Mouse (Mus musculus) intestine, embryonic 14.5 days (tissue): ENCODE data around the gene 9230102O04Rik. TPM values are rescaled to one million over a fixed set of nuclear protein-coding genes. Genes with fewer than 3 reads are reported as not detected.

Experiments used
- ATAC-seq: fragments of 200-750 bp; cut with Nextera tagmentation; replicated peaks from 2 replicates; pipeline ENCODE4 v1.8.0; 2017; ENCODE audit warnings: low read depth, moderate number of reproducible peaks, moderate TSS enrichment, moderate library complexity; ENCODE audit not compliant: low FRiP score, low TSS enrichment
- DNase-seq: peaks from one replicate; pipeline ENCODE4 v3.0.0-alpha.2; 2018; ENCODE audit warnings: low spot score
- H3K27ac ChIP-seq: fragments of 300-500 bp; sonication (generic); 2 replicates; pipeline ENCODE4 v1.5.1; 2014; ENCODE audit warnings: low read depth, mild to moderate bottlenecking, control low read depth
- H3K27me3 ChIP-seq: fragments of 300-500 bp; sonication (generic); replicated peaks from 2 replicates; pipeline ENCODE4 v1.6.1; 2014; ENCODE audit warnings: low read length, control low read depth; ENCODE audit not compliant: control insufficient read depth, insufficient read depth
- H3K36me3 ChIP-seq: fragments of 300-500 bp; sonication (generic); 2 replicates; pipeline ENCODE4 v1.6.1; 2014; ENCODE audit warnings: low read length, control low read depth; ENCODE audit not compliant: control insufficient read depth, insufficient read depth
- H3K4me1 ChIP-seq: fragments of 300-500 bp; sonication (generic); replicated peaks from 2 replicates; pipeline ENCODE4 v1.6.1; 2014; ENCODE audit warnings: low read length, control low read depth, mixed read lengths; ENCODE audit not compliant: control insufficient read depth, insufficient read depth
- H3K4me2 ChIP-seq: fragments of 300-500 bp; sonication (generic); 2 replicates; pipeline ENCODE4 v1.6.1; 2014; ENCODE audit warnings: low read length
- H3K4me3 ChIP-seq: fragments of 300-500 bp; sonication (generic); 2 replicates; pipeline ENCODE4 v1.5.1; 2014; ENCODE audit warnings: low read depth, low read length, control low read depth, mixed read lengths
- H3K9ac ChIP-seq: fragments of 300-500 bp; sonication (generic); 2 replicates; pipeline ENCODE4 v1.6.1; 2014; ENCODE audit warnings: mild to moderate bottlenecking, low read length
- H3K9me3 ChIP-seq: fragments of 300-500 bp; sonication (generic); 2 replicates; pipeline ENCODE4 v1.6.1; 2016; ENCODE audit warnings: low read length, control low read depth; ENCODE audit not compliant: control insufficient read depth
- WGBS: fragments of 180-500 bp; shearing (Covaris S2); extraction: QIAGEN DNeasy Blood & Tissue Kit; methylation state at CpG from one replicate; pipeline ENCODE4 v1.1.7; 2014; 5-methylcytosine and 5-hydroxymethylcytosine counted together
- polyA plus RNA-seq: library from polyadenylated mRNA; unstranded; fragments of >200 nt; fragmentation: Nextera tagmentation; extraction: Ambion mirVana; gene quantifications from 2 replicates; pipeline ENCODE4 v1.2.1, GENCODE M21; 2014

9230102O04Rik gene
- polyA plus RNA-seq, 1 experiment from 2014 or later, result not detected

DNA sequence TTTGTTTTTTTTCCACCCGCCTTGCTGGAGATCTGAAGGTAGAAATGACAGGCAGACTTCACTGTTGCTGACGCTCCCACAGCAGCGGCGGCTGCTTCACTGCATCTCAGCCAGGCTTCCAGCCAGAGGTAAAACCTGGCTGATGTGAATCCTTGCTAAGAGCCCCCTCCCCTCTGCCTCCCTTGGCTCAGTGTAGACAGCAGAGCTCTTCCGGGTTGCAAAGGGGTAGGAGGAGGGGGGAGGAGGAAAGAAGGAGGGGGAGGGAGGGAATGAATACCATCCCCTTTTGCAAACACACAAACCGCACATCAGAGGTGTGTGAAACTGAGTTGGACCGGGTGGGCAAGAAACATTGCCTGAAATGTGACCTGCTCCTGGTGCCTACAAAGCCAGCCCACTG is 1.7 kb downstream of the 9230102O04Rik start:
- H3K9me3 ChIP-seq, result no peaks in the 10 kb centered on the region
- no peak for DNase-seq
- no peaks in the 10 kb centered on the region for H3K36me3 ChIP-seq
- no peaks in the 10 kb centered on the region; the same call in 1 of the 2 replicates for H3K4me1 ChIP-seq
- H3K27me3 ChIP-seq, result peaks cover 97% of the 10 kb centered on the region
- no peak overlapping the region for H3K9ac ChIP-seq
- no peak for ATAC-seq
- H3K4me3 ChIP-seq, result no peak overlapping the region
- no peak overlapping the region for H3K4me2 ChIP-seq
- no peak overlapping the region for H3K27ac ChIP-seq
- WGBS, result 0% methylated on average over 7 of the region's 7 CpGs

- 4% methylated on average over 7 of the region's 7 CpGs for WGBS
- ATAC-seq, result no peak
- no peak for DNase-seq
These were observed 2.3 kb downstream of the 9230102O04Rik start for GRCm38 (mm10) chr2:9886921-9887610.

DNA sequence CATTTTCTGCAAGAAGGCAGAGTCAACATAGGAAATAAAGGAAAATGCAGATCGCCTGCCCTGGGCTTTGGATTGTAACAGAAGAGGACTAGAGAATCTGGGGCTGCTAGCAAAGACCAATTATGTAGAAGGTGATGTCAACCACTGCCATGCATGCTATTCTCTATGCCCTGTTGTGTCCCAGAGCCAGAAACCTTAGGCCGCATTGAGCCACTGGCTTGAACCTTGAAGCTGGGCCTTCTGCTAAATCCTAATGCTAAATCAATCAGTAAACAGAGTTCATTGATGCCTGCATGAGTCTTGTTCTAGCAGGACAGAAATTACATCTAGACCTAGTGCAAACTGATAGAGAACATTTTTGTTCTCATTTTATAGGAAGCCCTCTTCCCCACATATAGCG is 3.3 kb downstream of the 9230102O04Rik start:
- Histone ChIP-seq H3K27me3 (peaks cover 100% of the 10 kb centered on the region), H3K27ac (no peak overlapping the region), H3K9me3 (no peaks in the 10 kb centered on the region), H3K4me2 (no peak overlapping the region), H3K36me3 (no peaks in the 10 kb centered on the region), H3K9ac (no peak overlapping the region), H3K4me1 (peaks cover 2% of the 10 kb centered on the region; the same call in 1 of the 2 replicates), H3K4me3 (no peak overlapping the region)
- WGBS, result 13% methylated on average over 3 of the region's 3 CpGs
- ATAC-seq, result no peak
- no peak for DNase-seq

More at GRCm38 (mm10) chr2:9886921-9887610, 2.3 kb downstream of the 9230102O04Rik start:
- Histone ChIP-seq H3K36me3 (no peaks in the 10 kb centered on the region), H3K27ac (no peak overlapping the region), H3K9ac (no peak overlapping the region), H3K9me3 (no peaks in the 10 kb centered on the region), H3K4me1 (no peaks in the 10 kb centered on the region; the same call in 1 of the 2 replicates), H3K4me3 (no peak overlapping the region), H3K4me2 (no peak overlapping the region), H3K27me3 (peaks cover 97% of the 10 kb centered on the region)

DNA sequence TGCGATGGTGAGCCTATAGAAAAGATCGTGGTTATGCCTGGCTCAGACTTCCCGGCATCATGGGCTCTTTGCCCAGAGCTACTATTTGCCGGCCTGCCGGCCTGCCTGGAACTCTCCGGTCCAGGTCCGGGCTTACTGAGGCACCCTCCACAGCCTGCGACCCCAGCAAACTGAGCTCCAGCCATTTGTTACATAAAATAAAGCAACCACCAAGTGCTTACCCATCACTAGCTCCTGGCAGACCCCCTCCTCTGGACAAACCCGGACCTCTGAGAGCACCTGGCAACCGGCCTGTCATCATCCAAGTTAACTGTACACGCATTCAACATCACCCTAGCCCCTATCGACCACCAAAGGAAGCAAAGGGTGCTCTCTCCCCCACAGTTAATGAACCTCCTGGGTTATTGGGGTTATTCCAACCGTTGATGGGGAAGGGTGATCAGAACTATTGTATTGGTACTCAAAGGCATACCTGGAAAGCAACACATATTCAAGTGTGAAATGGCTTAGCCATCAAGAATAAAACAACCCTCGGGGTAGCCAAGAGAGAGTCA is 4.0 kb downstream of the 9230102O04Rik start:
- no peak overlapping the region for H3K4me2 ChIP-seq
- ATAC-seq (no peak), DNase-seq (peak; percentile 63)
- peaks cover 3% of the 10 kb centered on the region; the same call in 1 of the 2 replicates for H3K4me1 ChIP-seq
- peaks cover 100% of the 10 kb centered on the region for H3K27me3 ChIP-seq
- WGBS, result 3% methylated on average over 14 of the region's 14 CpGs
- H3K36me3 ChIP-seq, result no peaks in the 10 kb centered on the region
- H3K9ac ChIP-seq, result no peak overlapping the region
- no peaks in the 10 kb centered on the region for H3K9me3 ChIP-seq
- no peak overlapping the region for H3K4me3 ChIP-seq
- H3K27ac ChIP-seq, result no peak overlapping the region

GRCm38 (mm10) chr2:9884533-9885216 is 4.7 kb downstream of the 9230102O04Rik start:
- H3K36me3 ChIP-seq, result no peaks in the 10 kb centered on the region
- peaks cover 3% of the 10 kb centered on the region; the same call in 1 of the 2 replicates for H3K4me1 ChIP-seq
- no peaks in the 10 kb centered on the region for H3K9me3 ChIP-seq
- H3K4me3 ChIP-seq, result no peak overlapping the region
- ATAC-seq (no peak), DNase-seq (peak; percentile 68)
- H3K27me3 ChIP-seq, result peaks cover 100% of the 10 kb centered on the region
- H3K27ac ChIP-seq, result no peak overlapping the region
- no peak overlapping the region for H3K9ac ChIP-seq
- H3K4me2 ChIP-seq, result no peak overlapping the region
- WGBS, result 5% methylated on average over 15 of the region's 15 CpGs

GRCm38 (mm10) chr2:9883803-9884532 is 5.4 kb downstream of the 9230102O04Rik start:
- no peaks in the 10 kb centered on the region for H3K9me3 ChIP-seq
- peaks cover 100% of the 10 kb centered on the region for H3K27me3 ChIP-seq
- DNase-seq (no peak), ATAC-seq (no peak)
- 1% methylated on average over 27 of the region's 27 CpGs for WGBS
- no peak overlapping the region for H3K27ac ChIP-seq
- peaks cover 3% of the 10 kb centered on the region; the same call in 1 of the 2 replicates for H3K4me1 ChIP-seq
- no peak overlapping the region for H3K4me3 ChIP-seq
- H3K9ac ChIP-seq, result no peak overlapping the region
- no peaks in the 10 kb centered on the region for H3K36me3 ChIP-seq
- no peak overlapping the region for H3K4me2 ChIP-seq

- DNase-seq (peak; percentile 84), ATAC-seq (no peak)
- Histone ChIP-seq H3K4me3 (peak overlapping the region; percentile 23; the same call in 1 of the 2 replicates), H3K27me3 (peaks cover 100% of the 10 kb centered on the region), H3K9ac (no peak overlapping the region), H3K4me1 (peaks cover 5% of the 10 kb centered on the region; the same call in 1 of the 2 replicates), H3K9me3 (no peaks in the 10 kb centered on the region), H3K27ac (no peak overlapping the region), H3K36me3 (no peaks in the 10 kb centered on the region), H3K4me2 (no peak overlapping the region)
- WGBS, result under 1% methylated on average over 43 of the region's 43 CpGs
These were observed 6.2 kb downstream of the 9230102O04Rik start for GRCm38 (mm10) chr2:9882926-9883802.
